Mouse (Mus musculus) testis, adult 2 months (tissue): ENCODE data around the gene Pnkd.

Experiments
- CTCF ChIP-seq: fragments of 200-500 bp; IDR thresholded peaks from 2 replicates; pipeline ENCODE4 v1.5.1; 2012; ENCODE audit warnings: low read depth, mild to moderate bottlenecking, inconsistent platforms, low read length, moderate library complexity; ENCODE audit not compliant: control insufficient read depth, insufficient read depth, insufficient replicate concordance
- POLR2A ChIP-seq: fragments of 200-500 bp; IDR thresholded peaks from 2 replicates; pipeline ENCODE4 v1.6.1; 2012; ENCODE audit warnings: low read depth, mild to moderate bottlenecking, inconsistent platforms, low read length, moderate library complexity; ENCODE audit not compliant: control insufficient read depth

DNA sequence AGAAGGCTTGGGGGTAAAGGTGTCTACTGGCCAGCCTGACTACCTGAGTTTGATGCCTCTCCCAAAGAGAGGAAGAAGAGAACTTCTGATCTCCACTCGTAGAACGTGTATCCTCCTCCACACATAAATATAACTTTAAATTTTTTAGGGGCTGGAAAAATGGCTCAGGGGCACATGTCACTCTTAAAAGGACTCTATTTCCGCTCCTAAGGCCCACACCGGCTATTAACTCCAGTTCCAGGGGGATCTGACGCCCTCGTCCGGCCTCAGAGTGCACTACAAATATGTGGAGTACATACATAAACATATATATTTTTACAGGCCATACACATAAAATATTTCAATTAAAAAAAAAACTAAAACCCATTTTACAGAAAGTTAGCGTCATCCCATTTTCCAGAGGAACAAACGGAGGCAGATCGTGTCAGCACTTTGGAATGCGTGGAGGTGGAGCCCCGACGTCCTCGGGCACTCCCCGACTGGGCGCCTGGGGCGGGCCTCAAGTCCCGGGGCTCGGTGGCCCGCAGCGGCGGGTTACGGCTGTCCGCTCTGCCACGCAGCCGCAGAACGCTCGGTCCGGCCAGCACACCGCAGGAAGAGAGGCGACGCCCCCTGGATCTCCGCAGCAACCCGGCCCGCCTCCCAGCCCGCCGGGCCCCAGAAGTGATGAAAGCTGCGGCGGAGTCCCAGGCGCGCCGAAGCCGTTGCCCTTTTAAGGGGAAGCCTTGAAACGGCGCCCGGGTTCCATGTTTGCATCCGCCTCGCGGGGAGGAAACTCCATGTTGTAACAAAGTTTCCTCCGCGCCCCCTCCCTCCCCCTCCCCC is 106.4 kb downstream of the Pnkd start, which contains the start of gene Ctdsp1:
- TF ChIP-seq POLR2A (peak; percentile 40; the same call in 1 of the 2 replicates), CTCF (no peak)
